Mouse (Mus musculus) forebrain, embryonic 13.5 days (tissue): ENCODE results near the gene Trnp1. TPM values are rescaled to one million over a fixed set of nuclear protein-coding genes. Genes with fewer than 3 reads are reported as not detected.

Experiments used
- ATAC-seq: fragments of 200-750 bp; cut with Nextera tagmentation; 2 replicates; pipeline ENCODE4 v1.8.0; 2017
- H3K27ac ChIP-seq: fragments of 300-500 bp; sonication (generic); 2 replicates; pipeline ENCODE4 v1.5.1; 2015; ENCODE audit warnings: inconsistent platforms, mild to moderate bottlenecking, moderate library complexity
- H3K27me3 ChIP-seq: fragments of 300-500 bp; sonication (generic); 2 replicates; pipeline ENCODE4 v1.6.1; 2015; ENCODE audit warnings: mild to moderate bottlenecking, inconsistent platforms
- H3K36me3 ChIP-seq: fragments of 300-500 bp; sonication (generic); 2 replicates; pipeline ENCODE4 v1.6.1; 2015; ENCODE audit warnings: mild to moderate bottlenecking, inconsistent platforms; ENCODE audit not compliant: poor library complexity, severe bottlenecking
- H3K4me1 ChIP-seq: fragments of 300-500 bp; sonication (generic); 2 replicates; pipeline ENCODE4 v1.6.1; 2015; ENCODE audit warnings: inconsistent platforms
- H3K4me2 ChIP-seq: fragments of 300-500 bp; sonication (generic); 2 replicates; pipeline ENCODE4 v1.6.1; 2015; ENCODE audit warnings: inconsistent platforms, mild to moderate bottlenecking, moderate library complexity
- H3K4me3 ChIP-seq: fragments of 300-500 bp; sonication (generic); 2 replicates; pipeline ENCODE4 v1.5.1; 2015; ENCODE audit warnings: mild to moderate bottlenecking, inconsistent platforms
- H3K9ac ChIP-seq: fragments of 300-500 bp; sonication (generic); 2 replicates; pipeline ENCODE4 v1.6.1; 2015; ENCODE audit warnings: mild to moderate bottlenecking, inconsistent platforms
- H3K9me3 ChIP-seq: fragments of 300-500 bp; sonication (generic); replicated peaks from 2 replicates; pipeline ENCODE4 v1.6.1; 2016; ENCODE audit warnings: inconsistent platforms
- WGBS: fragments of 180-500 bp; shearing (Covaris S2); methylation state at CpG from one replicate; pipeline ENCODE4 v1.1.7; 2015; 5-methylcytosine and 5-hydroxymethylcytosine counted together
- polyA plus RNA-seq: library from polyadenylated mRNA; unstranded; fragments of >200 nt; fragmentation: Nextera tagmentation; extraction: Ambion mirVana; gene quantifications from 2 replicates; pipeline ENCODE4 v1.2.1, GENCODE M21; 2015

The Trnp1 gene
- polyA plus RNA-seq, 1 experiment from 2014 or later, result 2.9 TPM

GRCm38 (mm10) chr4:133489489-133490245 is 8.7 kb downstream of the Trnp1 start:
- Histone ChIP-seq H3K9me3 (no peaks in the 10 kb centered on the region), H3K4me3 (no peak overlapping the region), H3K36me3 (no peaks in the 10 kb centered on the region), H3K27ac (no peak overlapping the region), H3K4me1 (peaks cover 13% of the 10 kb centered on the region), H3K27me3 (peaks cover 18% of the 10 kb centered on the region), H3K9ac (no peak overlapping the region), H3K4me2 (no peak overlapping the region)
- 53% methylated on average over 4 of the region's 4 CpGs for WGBS
- no peak for ATAC-seq

DNA sequence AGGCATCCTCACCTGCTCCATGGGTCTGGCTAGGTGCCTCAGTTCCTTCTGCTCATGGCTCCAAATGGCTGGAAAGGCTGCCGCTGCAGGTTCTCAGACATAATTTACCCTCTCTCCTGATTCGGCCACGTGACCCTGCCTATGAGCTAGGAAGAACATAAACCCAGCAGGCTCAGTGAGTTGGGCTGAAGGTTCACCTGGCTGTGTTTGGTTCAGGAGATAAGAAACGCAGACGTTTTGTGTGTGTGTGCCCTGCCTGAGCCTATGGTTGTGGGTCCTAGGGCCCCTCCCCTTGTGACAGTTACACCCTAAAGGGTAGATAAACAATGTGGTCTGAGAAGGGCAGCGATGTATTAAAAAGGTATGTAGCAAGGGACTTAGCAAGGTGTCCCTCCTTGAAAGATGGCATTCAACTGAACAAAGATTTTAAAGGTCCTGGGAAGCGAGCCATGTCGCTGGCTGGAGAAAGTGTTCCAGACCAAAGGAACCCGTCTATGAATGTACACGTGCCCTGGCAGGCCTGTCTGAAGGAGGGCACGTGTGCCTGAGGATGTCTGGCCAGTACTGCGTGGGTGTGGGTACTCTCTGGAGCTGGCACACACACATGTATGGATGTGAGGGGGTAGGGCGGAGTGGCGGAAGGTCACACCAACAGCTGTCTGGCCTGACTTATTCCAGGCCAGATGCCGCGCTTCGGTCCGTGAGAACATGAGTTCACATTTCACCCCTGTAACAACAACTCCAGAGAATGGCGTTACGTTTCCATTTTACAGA is 9.5 kb downstream of the Trnp1 start:
- Histone ChIP-seq H3K36me3 (no peaks in the 10 kb centered on the region), H3K9me3 (no peaks in the 10 kb centered on the region), H3K27me3 (peaks cover 18% of the 10 kb centered on the region), H3K4me2 (no peak overlapping the region), H3K27ac (no peak overlapping the region), H3K4me1 (peaks cover 12% of the 10 kb centered on the region), H3K9ac (no peak overlapping the region), H3K4me3 (no peak overlapping the region)
- WGBS, result 81% methylated on average over 20 of the region's 20 CpGs
- ATAC-seq, result no peak

- no peaks in the 10 kb centered on the region for H3K36me3 ChIP-seq
- ATAC-seq, result no peak
- 93% methylated on average over 26 of the region's 26 CpGs for WGBS
- H3K9me3 ChIP-seq, result no peaks in the 10 kb centered on the region
- H3K27ac ChIP-seq, result no peak overlapping the region
- peaks cover 28% of the 10 kb centered on the region for H3K27me3 ChIP-seq
- no peak overlapping the region for H3K4me2 ChIP-seq
- peaks cover 12% of the 10 kb centered on the region for H3K4me1 ChIP-seq
- no peak overlapping the region for H3K4me3 ChIP-seq
- H3K9ac ChIP-seq, result no peak overlapping the region
Measured at GRCm38 (mm10) chr4:133486673-133487357, 11.5 kb downstream of the Trnp1 start.

DNA sequence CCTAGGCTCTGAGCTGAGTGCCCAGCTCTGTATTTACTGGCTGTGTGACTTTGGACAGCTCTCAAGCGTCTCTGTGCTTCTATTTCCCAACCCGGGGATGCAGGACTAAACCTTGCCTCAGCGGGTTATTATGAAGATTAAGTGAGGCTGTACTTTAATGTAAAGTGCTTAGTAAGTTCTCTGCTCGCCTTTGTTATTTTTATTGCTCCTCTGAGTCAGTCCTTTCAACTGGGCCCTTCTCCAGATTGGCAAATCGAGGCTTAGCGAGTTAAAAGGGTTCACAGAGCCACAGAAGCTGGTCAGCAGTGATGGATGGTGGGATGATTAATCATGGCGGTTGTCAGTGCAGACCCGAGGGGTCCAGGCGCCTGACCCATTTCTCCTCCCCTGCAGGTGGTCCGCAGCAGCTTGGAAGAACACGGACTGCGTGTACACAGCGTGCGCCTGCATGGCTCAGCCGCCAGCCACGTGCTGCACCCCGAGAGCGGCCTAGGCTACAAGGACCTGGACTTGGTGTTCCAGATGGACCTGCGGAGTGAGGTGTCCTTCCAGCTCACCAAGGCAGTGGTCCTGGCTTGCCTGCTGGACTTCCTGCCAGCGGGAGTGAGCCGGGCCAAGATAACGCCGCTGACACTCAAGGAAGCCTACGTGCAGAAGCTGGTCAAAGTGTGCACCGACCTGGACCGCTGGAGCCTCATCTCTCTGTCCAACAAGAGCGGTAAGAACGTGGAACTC is 12.5 kb downstream of the Trnp1 start:
- no peak for ATAC-seq
- H3K36me3 ChIP-seq, result no peaks in the 10 kb centered on the region
- H3K27ac ChIP-seq, result no peak overlapping the region
- H3K4me3 ChIP-seq, result no peak overlapping the region
- no peak overlapping the region for H3K4me2 ChIP-seq
- WGBS, result 94% methylated on average over 28 of the region's 28 CpGs
- peaks cover 12% of the 10 kb centered on the region for H3K4me1 ChIP-seq
- peaks cover 37% of the 10 kb centered on the region for H3K27me3 ChIP-seq
- H3K9ac ChIP-seq, result no peak overlapping the region
- no peaks in the 10 kb centered on the region for H3K9me3 ChIP-seq

DNA sequence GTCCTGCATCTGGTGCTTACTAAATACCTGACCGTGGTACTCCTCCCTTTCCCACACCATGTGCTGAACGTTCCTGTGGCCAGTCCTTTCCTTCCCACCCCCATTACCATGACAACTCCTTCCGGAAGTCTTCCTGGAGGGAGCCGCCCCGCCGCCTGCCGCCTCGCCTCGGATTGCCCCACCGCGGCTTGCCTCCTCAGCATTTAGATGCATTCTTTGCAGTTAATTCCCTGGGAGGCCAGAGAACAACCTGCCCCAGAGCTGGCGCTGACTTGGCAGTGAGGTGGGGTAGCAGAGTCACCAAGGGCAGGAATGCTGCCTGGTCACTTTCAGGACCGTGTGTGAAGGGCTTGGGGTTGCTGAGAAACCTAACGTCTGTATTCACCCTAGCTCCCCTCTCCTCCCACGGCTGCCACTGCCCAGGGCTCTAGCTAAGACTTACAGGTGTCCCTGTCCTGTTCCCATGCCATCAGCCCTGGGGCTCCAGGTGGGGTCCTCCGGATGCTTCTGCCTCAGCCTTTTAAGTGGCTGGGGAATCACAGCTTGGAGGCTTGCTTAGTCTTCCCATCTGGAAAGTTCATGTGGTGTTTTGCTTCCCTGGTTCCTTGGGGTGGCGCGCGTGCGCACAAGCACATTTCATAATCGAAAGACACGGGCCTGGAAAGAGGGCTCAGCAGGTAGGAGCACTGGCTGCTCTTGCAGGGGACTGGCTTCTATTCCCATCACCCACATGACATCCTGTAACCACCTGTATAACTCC is 13.9 kb downstream of the Trnp1 start:
- 13% methylated on average over 22 of the region's 22 CpGs for WGBS
- H3K4me2 ChIP-seq, result 0 out of 2 replicates have a peak overlapping the region, but pooled peaks have one; percentile 2

GRCm38 (mm10) chr4:133482479-133482878 is 15.9 kb downstream of the Trnp1 start:
- Histone ChIP-seq H3K9me3 (no peaks in the 10 kb centered on the region), H3K9ac (no peak overlapping the region), H3K4me2 (no peak overlapping the region), H3K27me3 (peaks cover 57% of the 10 kb centered on the region), H3K4me1 (peaks cover 12% of the 10 kb centered on the region; the same call in 1 of the 2 replicates), H3K27ac (no peak overlapping the region), H3K4me3 (no peak overlapping the region), H3K36me3 (no peaks in the 10 kb centered on the region)
- 79% methylated on average over 3 of the region's 3 CpGs for whole genome bisulfite sequencing
- no peak for ATAC-seq

More for the DNA sequence above, 13.9 kb downstream of the Trnp1 start:
- Histone ChIP-seq H3K27ac (no peak overlapping the region), H3K9me3 (no peaks in the 10 kb centered on the region), H3K27me3 (peaks cover 47% of the 10 kb centered on the region), H3K36me3 (no peaks in the 10 kb centered on the region), H3K4me3 (no peak overlapping the region), H3K9ac (no peak overlapping the region; the same call in 1 of the 2 replicates), H3K4me1 (peaks cover 14% of the 10 kb centered on the region)
- ATAC-seq, result no peak

- Histone ChIP-seq H3K27ac (no peak overlapping the region), H3K36me3 (no peaks in the 10 kb centered on the region), H3K4me2 (no peak overlapping the region), H3K9ac (no peak overlapping the region), H3K9me3 (no peaks in the 10 kb centered on the region), H3K4me3 (no peak overlapping the region), H3K4me1 (peaks cover 12% of the 10 kb centered on the region; the same call in 1 of the 2 replicates), H3K27me3 (peaks cover 64% of the 10 kb centered on the region)
- 42% methylated on average over 4 of the region's 4 CpGs for WGBS
- no peak for ATAC-seq
Measured at GRCm38 (mm10) chr4:133481488-133481887, 16.9 kb downstream of the Trnp1 start.

GRCm38 (mm10) chr4:133480754-133481153 is 17.6 kb downstream of the Trnp1 start:
- Histone ChIP-seq H3K27me3 (peaks cover 66% of the 10 kb centered on the region), H3K9ac (no peak overlapping the region; the same call in 1 of the 2 replicates), H3K4me1 (peaks cover 12% of the 10 kb centered on the region; the same call in 1 of the 2 replicates), H3K4me3 (peak overlapping the region; percentile 46; the same call in 1 of the 2 replicates), H3K27ac (no peak overlapping the region), H3K9me3 (no peaks in the 10 kb centered on the region), H3K36me3 (no peaks in the 10 kb centered on the region), H3K4me2 (peak overlapping the region; percentile 59; the same call in 1 of the 2 replicates)
- no peak for ATAC-seq
- WGBS, result 53% methylated on average over 6 of the region's 6 CpGs

GRCm38 (mm10) chr4:133480185-133480537 is 18.2 kb downstream of the Trnp1 start:
- WGBS, result 3% methylated on average over 34 of the region's 34 CpGs
- Histone ChIP-seq H3K9me3 (no peaks in the 10 kb centered on the region), H3K4me2 (peak overlapping the region; percentile 59), H3K27ac (no peak overlapping the region), H3K9ac (peak overlapping the region; percentile 52), H3K27me3 (peaks cover 67% of the 10 kb centered on the region), H3K36me3 (no peaks in the 10 kb centered on the region), H3K4me1 (peaks cover 12% of the 10 kb centered on the region; the same call in 1 of the 2 replicates), H3K4me3 (peak overlapping the region; percentile 46)
- ATAC-seq, result peak; percentile 54; the same call in 1 of the 2 replicates

DNA sequence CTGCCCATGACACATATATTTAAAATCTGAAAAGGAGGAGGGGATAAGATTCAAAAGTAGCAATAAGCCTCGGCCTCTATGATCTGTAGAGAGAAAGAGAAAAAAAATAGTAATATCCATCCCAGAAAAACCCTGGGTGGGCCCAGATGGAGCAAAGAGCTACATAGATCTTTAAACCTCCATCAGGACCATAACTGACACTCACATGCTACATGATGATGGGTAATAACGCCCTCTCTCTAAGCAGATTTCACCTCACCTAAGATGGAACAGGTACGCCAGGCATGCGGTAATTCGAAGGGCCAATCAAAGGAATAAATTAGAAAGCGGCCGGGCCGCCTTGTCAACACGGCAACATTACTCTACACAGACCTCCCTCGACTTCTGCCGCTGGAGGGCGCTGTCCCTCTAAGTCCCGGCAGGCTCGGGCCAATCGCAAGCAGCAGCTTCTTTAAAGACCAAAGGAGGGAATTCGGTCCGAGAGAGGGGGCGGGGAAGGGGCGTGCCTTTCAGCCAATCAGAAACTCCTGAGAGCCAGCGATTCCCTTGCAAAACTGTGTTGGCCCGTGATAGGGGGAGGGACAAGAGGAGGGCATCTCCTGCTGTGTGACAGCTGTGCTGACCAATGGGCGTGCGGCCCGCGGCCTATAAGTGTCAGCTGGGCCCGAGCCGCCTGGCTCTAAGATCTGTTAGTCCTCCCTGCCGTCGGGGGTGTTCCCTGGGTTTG is 18.7 kb downstream of the Trnp1 start, which contains the start of gene Tent5b:
Gene Tent5b (plus strand): TSS at position 675 of the 727 bp plus-strand sequence.
- no peaks in the 10 kb centered on the region for H3K9me3 ChIP-seq
- ATAC-seq, result peak; percentile 98
- peaks cover 69% of the 10 kb centered on the region for H3K27me3 ChIP-seq
- H3K4me2 ChIP-seq, result peak within 1 kb of the TSS; percentile 59
- H3K9ac ChIP-seq, result peak within 1 kb of the TSS; percentile 52
- no peak within 1 kb of the TSS for H3K27ac ChIP-seq
- H3K4me1 ChIP-seq, result peaks cover 12% of the 10 kb centered on the region; the same call in 1 of the 2 replicates
- peak within 1 kb of the TSS; percentile 46 for H3K4me3 ChIP-seq
- no peaks in the 10 kb centered on the region for H3K36me3 ChIP-seq
- WGBS, result 2% methylated on average over 29 of the region's 29 CpGs
